Mouse (Mus musculus) liver, postnatal 0 days (tissue): ENCODE measurements at regions not wholly inside any gene's neighbourhood (a gene's known extent, or its start where the extent isn't known, plus 50 kb on each side); places are given as distances from the start of the nearest gene placed in this dataset.

ENCODE experiments used
- ATAC-seq: fragments of 200-750 bp; cut with Nextera tagmentation; 2 replicates; pipeline ENCODE4 v1.8.0; 2017; ENCODE audit warnings: mild to moderate bottlenecking, moderate library complexity
- DNase-seq: peaks from one replicate; pipeline ENCODE4 v3.0.0-alpha.2; 2016
- H3K27ac ChIP-seq: fragments of 300-500 bp; sonication (generic); 2 replicates; pipeline ENCODE4 v1.5.1; 2014; ENCODE audit warnings: antibody characterized with exemption, moderate library complexity, mild to moderate bottlenecking, low read depth
- H3K27me3 ChIP-seq: fragments of 300-500 bp; sonication (generic); 2 replicates; pipeline ENCODE4 v1.6.1; 2014; ENCODE audit warnings: low read length, control low read depth, mixed read lengths; ENCODE audit not compliant: insufficient read depth
- H3K36me3 ChIP-seq: fragments of 300-500 bp; sonication (generic); replicated peaks from 2 replicates; pipeline ENCODE4 v1.6.1; 2014; ENCODE audit warnings: mild to moderate bottlenecking, control low read depth, low read length, moderate library complexity, mixed read lengths; ENCODE audit not compliant: insufficient read depth
- H3K4me1 ChIP-seq: fragments of 300-500 bp; sonication (generic); 2 replicates; pipeline ENCODE4 v1.6.1; 2014; ENCODE audit warnings: antibody characterized with exemption, mild to moderate bottlenecking, control low read depth; ENCODE audit not compliant: insufficient read depth
- H3K4me2 ChIP-seq: fragments of 300-500 bp; sonication (generic); 2 replicates; pipeline ENCODE4 v1.6.1; 2014; ENCODE audit warnings: low read depth, mild to moderate bottlenecking, low read length, moderate library complexity, mixed read lengths
- H3K4me3 ChIP-seq: fragments of 300-500 bp; sonication (generic); 2 replicates; pipeline ENCODE4 v1.5.1; 2014; ENCODE audit warnings: low read depth, low read length
- H3K9ac ChIP-seq: fragments of 300-500 bp; sonication (generic); replicated peaks from 2 replicates; pipeline ENCODE4 v1.6.1; 2014; ENCODE audit warnings: mild to moderate bottlenecking, moderate library complexity
- H3K9me3 ChIP-seq: fragments of 300-500 bp; sonication (generic); 2 replicates; pipeline ENCODE4 v1.6.1; 2016; ENCODE audit warnings: mild to moderate bottlenecking, control low read depth, low read length, mixed read lengths
- CTCF ChIP-seq: sonication (generic); IDR thresholded peaks from 2 replicates; pipeline ENCODE4 v1.5.1; 2016; ENCODE audit warnings: antibody characterized with exemption, low read depth
- EP300 ChIP-seq: IDR thresholded peaks from 2 replicates; pipeline ENCODE4 v1.6.1; 2016; ENCODE audit warnings: antibody characterized with exemption, low read depth, mild to moderate bottlenecking
- WGBS: fragments of 180-500 bp; shearing (Covaris S2); extraction: QIAGEN DNeasy Blood & Tissue Kit; methylation state at CpG from one replicate; pipeline ENCODE4 v1.1.7; 2014; ENCODE audit not compliant: insufficient replicate concordance; 5-methylcytosine and 5-hydroxymethylcytosine counted together

GRCm38 (mm10) chr10:96685991-96686601 is 69.3 kb downstream of the Btg1 start:
- Histone ChIP-seq H3K27me3 (no peaks in the 10 kb centered on the region), H3K27ac (peak overlapping the region; percentile 87), H3K9ac (no peak overlapping the region), H3K4me1 (peaks cover 4% of the 10 kb centered on the region; the same call in 1 of the 2 replicates), H3K4me2 (peak overlapping the region; percentile 27; the same call in 1 of the 2 replicates), H3K36me3 (no peaks in the 10 kb centered on the region), H3K9me3 (no peaks in the 10 kb centered on the region), H3K4me3 (no peak overlapping the region)
- peak; percentile 67 for DNase-seq
- peak; percentile 84 for ATAC-seq
- 19% methylated on average over 5 of the region's 5 CpGs for WGBS
- TF ChIP-seq EP300 = peak; percentile 84
- TF ChIP-seq CTCF = no peak

GRCm38 (mm10) chr10:96686659-96687440 is 70.0 kb downstream of the Btg1 start:
- ATAC-seq = peak; percentile 47
- WGBS = 51% methylated on average over 6 of the region's 6 CpGs
- H3K4me2 ChIP-seq = peak overlapping the region; percentile 38

GRCm38 (mm10) chr10:96687441-96687772 is 70.6 kb downstream of the Btg1 start:
- Histone ChIP-seq H3K9me3 (no peaks in the 10 kb centered on the region), H3K27me3 (no peaks in the 10 kb centered on the region), H3K4me1 (peaks cover 4% of the 10 kb centered on the region; the same call in 1 of the 2 replicates), H3K9ac (no peak overlapping the region), H3K36me3 (no peaks in the 10 kb centered on the region), H3K27ac (peak overlapping the region; percentile 87), H3K4me3 (no peak overlapping the region), H3K4me2 (peak overlapping the region; percentile 38; the same call in 1 of the 2 replicates)
- TF ChIP-seq CTCF = no peak
- no peak for TF ChIP-seq EP300
- DNase-seq (no peak), ATAC-seq (no peak)
- 75% methylated on average over 1 of the region's 1 CpGs for WGBS

More at GRCm38 (mm10) chr10:96686659-96687440, 70.0 kb downstream of the Btg1 start:
- no peak overlapping the region for H3K4me3 ChIP-seq
- TF ChIP-seq EP300 = no peak
- no peak for TF ChIP-seq CTCF
- H3K27me3 ChIP-seq = no peaks in the 10 kb centered on the region
- H3K4me1 ChIP-seq = peaks cover 4% of the 10 kb centered on the region; the same call in 1 of the 2 replicates
- peak overlapping the region; percentile 87 for H3K27ac ChIP-seq
- H3K9me3 ChIP-seq = no peaks in the 10 kb centered on the region
- no peak overlapping the region for H3K9ac ChIP-seq
- DNase-seq = peak; percentile 30
- no peaks in the 10 kb centered on the region for H3K36me3 ChIP-seq

- H3K36me3 ChIP-seq = no peaks in the 10 kb centered on the region
- peak overlapping the region; percentile 34; the same call in 1 of the 2 replicates for H3K4me2 ChIP-seq
- peaks cover 4% of the 10 kb centered on the region; the same call in 1 of the 2 replicates for H3K4me1 ChIP-seq
- peak overlapping the region; percentile 88 for H3K27ac ChIP-seq
- no peak overlapping the region for H3K4me3 ChIP-seq
- no peak overlapping the region for H3K9ac ChIP-seq
- H3K9me3 ChIP-seq = no peaks in the 10 kb centered on the region
- no peak for ATAC-seq
- no peak for DNase-seq
- no peaks in the 10 kb centered on the region for H3K27me3 ChIP-seq
- 45% methylated on average over 11 of the region's 11 CpGs for WGBS
- TF ChIP-seq EP300 = no peak
- no peak for TF ChIP-seq CTCF
These were observed 73.4 kb downstream of the Btg1 start for GRCm38 (mm10) chr10:96689976-96690867.

- Histone ChIP-seq H3K36me3 (no peaks in the 10 kb centered on the region), H3K4me3 (no peak overlapping the region), H3K4me2 (peak overlapping the region; percentile 34; the same call in 1 of the 2 replicates), H3K27ac (peak overlapping the region; percentile 88), H3K9me3 (no peaks in the 10 kb centered on the region), H3K27me3 (no peaks in the 10 kb centered on the region), H3K9ac (no peak overlapping the region), H3K4me1 (peaks cover 4% of the 10 kb centered on the region; the same call in 1 of the 2 replicates)
- 44% methylated on average over 2 of the region's 2 CpGs for WGBS
- ATAC-seq = peak; percentile 76
- DNase-seq = peak; percentile 20
- no peak for TF ChIP-seq CTCF
- TF ChIP-seq EP300 = no peak
These were observed 74.1 kb downstream of the Btg1 start for GRCm38 (mm10) chr10:96690868-96691302.
